Mouse (Mus musculus): ENCODE data around the gene Prss16. TPM values are rescaled to one million over a fixed set of nuclear protein-coding genes. Genes with fewer than 3 reads are reported as not detected.

The Prss16 gene
- polyA plus RNA-seq, 1 experiment from 2014 or later: not detected

- no peak overlapping the region for H3K27ac ChIP-seq (ENCODE audit: low read depth, low read length)
- H3K4me3 ChIP-seq (ENCODE audit: low read length): no peak overlapping the region
- no peak for ATAC-seq
- H3K36me3 ChIP-seq (ENCODE audit: control insufficient read depth, insufficient read depth, low read length): no peaks in the 10 kb centered on the region
- H3K9ac ChIP-seq (ENCODE audit: low read depth, low read length): no peak overlapping the region
- no peaks in the 10 kb centered on the region; the same call in 1 of the 2 replicates for H3K27me3 ChIP-seq (replicated peaks; ENCODE audit: control insufficient read depth, insufficient read depth, low read length)
- H3K4me1 ChIP-seq (ENCODE audit: control insufficient read depth, insufficient read depth, low read depth, low read length): no peaks in the 10 kb centered on the region; the same call in 1 of the 2 replicates
- 0 out of 2 replicates have a peak, but pooled peaks cover 6% of the 10 kb centered on the region for H3K9me3 ChIP-seq (ENCODE audit: control insufficient read depth, low read length)
- 56% methylated on average over 2 of the region's 2 CpGs for WGBS
- no peak overlapping the region for H3K4me2 ChIP-seq (ENCODE audit: low read length)
Measured at GRCm38 (mm10) chr13:21969816-21970215, 39.7 kb downstream of the Prss16 start.

- 33% methylated on average over 1 of the region's 1 CpGs for WGBS
- no peak overlapping the region for H3K4me2 ChIP-seq (ENCODE audit: low read length)
- no peak overlapping the region for H3K4me3 ChIP-seq (ENCODE audit: low read length)
- H3K4me1 ChIP-seq (ENCODE audit: control insufficient read depth, insufficient read depth, low read depth, low read length): no peaks in the 10 kb centered on the region; the same call in 1 of the 2 replicates
- ATAC-seq: no peak
- 0 out of 2 replicates have a peak, but pooled peaks cover 6% of the 10 kb centered on the region for H3K9me3 ChIP-seq (ENCODE audit: control insufficient read depth, low read length)
- H3K27ac ChIP-seq (ENCODE audit: low read depth, low read length): no peak overlapping the region
- H3K27me3 ChIP-seq (replicated peaks; ENCODE audit: control insufficient read depth, insufficient read depth, low read length): no peaks in the 10 kb centered on the region; the same call in 1 of the 2 replicates
- no peaks in the 10 kb centered on the region for H3K36me3 ChIP-seq (ENCODE audit: control insufficient read depth, insufficient read depth, low read length)
- H3K9ac ChIP-seq (ENCODE audit: low read depth, low read length): no peak overlapping the region
Measured at GRCm38 (mm10) chr13:21969269-21969668, 40.3 kb downstream of the Prss16 start.

Small RNA genes within 50 kb of the gene (microRNA-seq; reads per million reads assigned to microRNA genes)
- gene Gm44390 (not detected), gene Gm44486 (not detected)

Other genes starting within 250 kb of the Prss16 start
- 2.7 and 3.1 TPM in 2 replicates for gene Hist1h1b, start 229.1 kb downstream of the Prss16 start, polyA plus RNA-seq (2015; fragmentation: Nextera tagmentation; extraction: Ambion mirVana)
- gene Hist1h3i, start 226.4 kb downstream of the Prss16 start, polyA plus RNA-seq (2015; fragmentation: Nextera tagmentation; extraction: Ambion mirVana): 19.4 and 19.7 TPM in 2 replicates
- gene Hist1h2an, start 222.5 kb downstream of the Prss16 start, polyA plus RNA-seq (2015; fragmentation: Nextera tagmentation; extraction: Ambion mirVana): 1.2 TPM in 1 of 2 replicates, not detected in the other
- gene Hist1h2bp, start 222.3 kb downstream of the Prss16 start, polyA plus RNA-seq (2015; fragmentation: Nextera tagmentation; extraction: Ambion mirVana): not detected in 2 replicates
- gene Hist1h2bq, start 199.5 kb downstream of the Prss16 start, polyA plus RNA-seq (2015; fragmentation: Nextera tagmentation; extraction: Ambion mirVana): 4.0 and 4.4 TPM in 2 replicates
- gene Hist1h2ao, start 199.3 kb downstream of the Prss16 start, polyA plus RNA-seq (2015; fragmentation: Nextera tagmentation; extraction: Ambion mirVana): not detected in 2 replicates
- gene Hist1h4m, start 198.0 kb downstream of the Prss16 start, polyA plus RNA-seq (2015; fragmentation: Nextera tagmentation; extraction: Ambion mirVana): not detected in 2 replicates
- gene Hist1h4n, start 177.5 kb downstream of the Prss16 start, polyA plus RNA-seq (2015; fragmentation: Nextera tagmentation; extraction: Ambion mirVana): 2.9 and 4.2 TPM in 2 replicates
- 530 and 568 TPM in 2 replicates for gene Hist1h2ap, start 176.2 kb downstream of the Prss16 start, polyA plus RNA-seq (2015; fragmentation: Nextera tagmentation; extraction: Ambion mirVana)
- 3.8 and 4.2 TPM in 2 replicates for gene Hist1h2br, start 176.0 kb downstream of the Prss16 start, polyA plus RNA-seq (2015; fragmentation: Nextera tagmentation; extraction: Ambion mirVana)
- 10.6 and 12.4 TPM in 2 replicates for gene Zfp184, start 64.6 kb downstream of the Prss16 start, polyA plus RNA-seq (2015; fragmentation: Nextera tagmentation; extraction: Ambion mirVana)
- gene Pom121l2, start 28.5 kb downstream of the Prss16 start, polyA plus RNA-seq (2015; fragmentation: Nextera tagmentation; extraction: Ambion mirVana): not detected in 2 replicates
- gene Hist1h2ah, start 25.8 kb upstream of the Prss16 start, polyA plus RNA-seq (2015; fragmentation: Nextera tagmentation; extraction: Ambion mirVana): not detected in 2 replicates
- 0.70 and 0.87 TPM in 2 replicates for gene Hist1h2bk, start 26.1 kb upstream of the Prss16 start, polyA plus RNA-seq (2015; fragmentation: Nextera tagmentation; extraction: Ambion mirVana)
- gene Hist1h4i, start 31.6 kb upstream of the Prss16 start, polyA plus RNA-seq (2015; fragmentation: Nextera tagmentation; extraction: Ambion mirVana): 6.5 and 6.7 TPM in 2 replicates
- 3.0 and 5.8 TPM in 2 replicates for gene Hist1h2ag, start 33.2 kb upstream of the Prss16 start, polyA plus RNA-seq (2015; fragmentation: Nextera tagmentation; extraction: Ambion mirVana)
- 2.2 and 2.5 TPM in 2 replicates for gene Hist1h2bj, start 33.5 kb upstream of the Prss16 start, polyA plus RNA-seq (2015; fragmentation: Nextera tagmentation; extraction: Ambion mirVana)
- gene Vmn1r188, start 74.7 kb upstream of the Prss16 start, polyA plus RNA-seq (2015; fragmentation: Nextera tagmentation; extraction: Ambion mirVana): not detected in 2 replicates
- not detected in 2 replicates for gene Vmn1r189, start 96.1 kb upstream of the Prss16 start, polyA plus RNA-seq (2015; fragmentation: Nextera tagmentation; extraction: Ambion mirVana)
- not detected in 2 replicates for gene Vmn1r191, start 174.2 kb upstream of the Prss16 start, polyA plus RNA-seq (2015; fragmentation: Nextera tagmentation; extraction: Ambion mirVana)
- gene Vmn1r192, start 181.4 kb upstream of the Prss16 start, polyA plus RNA-seq (2015; fragmentation: Nextera tagmentation; extraction: Ambion mirVana): not detected in 2 replicates
- not detected in 2 replicates for gene Vmn1r193, start 213.4 kb upstream of the Prss16 start, polyA plus RNA-seq (2015; fragmentation: Nextera tagmentation; extraction: Ambion mirVana)
- gene Vmn1r194, start 234.5 kb upstream of the Prss16 start, polyA plus RNA-seq (2015; fragmentation: Nextera tagmentation; extraction: Ambion mirVana): not detected in 2 replicates